Mouse (Mus musculus): Measurements from ENCODE around the gene Vmn1r26.
"Not testable (repeated sequence)": the region's sequence is repeated elsewhere in the genome, so short reads cannot be mapped to it uniquely, and the experiment has no call there.

The Vmn1r26 gene

GRCm38 (mm10) chr6:58015059-58015458 is at the start of gene Vmn1r26:
Vmn1r26 (minus strand) TSS chr6:58015159.
- DNase-seq (ENCODE audit: low spot score), result no peak

DNA sequence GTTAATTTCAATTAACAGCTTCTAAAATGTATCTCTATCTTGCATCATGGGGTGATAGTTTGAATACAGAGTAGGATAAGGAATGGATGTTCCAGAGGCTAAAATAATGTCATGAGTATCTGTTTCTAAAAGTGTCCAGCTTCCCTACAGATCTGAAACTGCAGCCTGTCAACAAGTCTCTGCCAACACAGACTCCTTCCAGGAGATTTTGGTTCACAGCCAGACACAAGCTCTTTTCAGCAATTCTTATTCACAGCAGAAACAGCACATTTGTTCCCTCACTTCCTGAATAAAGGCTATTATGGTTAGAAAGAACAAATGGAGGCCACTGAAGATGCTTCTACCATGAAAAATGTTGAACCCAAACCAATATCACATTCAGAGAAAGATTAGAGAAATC is 29.1 kb upstream of the Vmn1r26 start:
- no peak for DNase-seq (ENCODE audit: low spot score)

GRCm38 (mm10) chr6:58017478-58017877 is 2.5 kb upstream of the Vmn1r26 start:
- DNase-seq (ENCODE audit: low spot score), result not testable (repeated sequence)

DNA sequence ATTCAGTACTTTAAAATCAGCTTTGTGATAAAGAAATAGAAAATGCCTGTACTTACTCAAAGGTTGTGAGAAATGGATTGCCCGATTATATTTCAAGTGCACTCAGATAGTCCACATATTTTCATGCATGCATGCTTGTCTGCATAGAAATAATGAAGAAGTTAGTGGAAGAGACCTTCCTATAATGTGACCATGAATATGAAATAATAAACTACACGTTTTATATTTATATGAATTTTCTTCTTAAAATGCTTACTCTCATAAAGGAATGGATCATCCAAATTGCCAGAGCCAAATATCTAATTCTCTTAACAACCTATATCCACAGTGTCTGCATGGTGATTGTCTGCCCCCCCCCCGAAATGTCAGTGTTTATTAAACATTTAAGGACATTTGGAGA is 34.2 kb downstream of the Vmn1r26 start, which contains the start of gene Vmn1r25:
Gene Vmn1r25 (minus strand): TSS at position 101 of the 400 bp plus-strand sequence.
- DNase-seq (ENCODE audit: low spot score), result no peak

GRCm38 (mm10) chr6:57961403-57961802 is 53.6 kb downstream of the Vmn1r26 start, which contains the start of gene Vmn1r24:
Vmn1r24 (minus strand) TSS chr6:57961503.
- not testable (repeated sequence) for DNase-seq (ENCODE audit: low spot score)
